ENCODE assay signal across 12 mouse cellular contexts in the genomic region with DNA sequence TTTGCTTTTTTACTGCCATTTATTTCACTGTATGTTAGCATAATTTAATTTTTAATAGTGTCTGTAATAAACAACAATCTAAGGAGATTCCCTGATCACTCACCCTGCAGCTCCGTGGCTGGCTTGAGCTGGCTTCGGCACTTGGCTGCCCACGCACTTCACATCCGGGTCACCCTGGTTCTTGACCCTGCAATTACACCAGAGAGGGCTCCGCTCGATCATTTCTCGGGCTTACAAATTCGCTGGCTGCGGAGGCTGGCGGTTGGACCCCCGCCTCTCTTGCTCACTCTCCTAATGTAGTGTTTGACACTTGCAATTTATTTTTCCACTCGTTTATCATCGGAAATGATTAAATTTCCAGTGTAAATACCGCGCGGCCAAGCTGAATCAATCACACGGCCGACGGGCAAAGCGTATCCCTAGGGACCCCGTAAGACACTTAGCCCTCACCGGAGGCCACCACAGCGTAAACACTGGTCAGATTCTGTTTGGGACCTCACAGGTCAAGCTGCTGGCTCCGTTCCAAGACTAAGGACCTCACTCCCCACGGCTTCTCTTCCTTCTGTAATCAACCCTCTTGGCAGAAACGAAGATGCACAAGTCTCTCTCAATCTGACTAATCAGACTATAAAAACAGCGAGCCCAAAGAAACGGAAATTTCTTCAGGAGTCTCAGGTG.
DNase-seq lines count a peak whose midpoint lies in the region; ATAC-seq and TF ChIP-seq lines count a peak whose summit lies in the region.
"Had no signal": no experiment of that assay in that cellular context is flagged by ENCODE, and none has a peak within 500 bp of the region (broad histone marks: within the 10 kb centered on the region; RNA-seq: fewer than 3 reads in every experiment).

No protein-coding gene starts in this region.

- H3K4me1 ChIP-seq in intestine, embryonic 15.5 days (replicated peaks) = no peaks in the 10 kb centered on the region
- H3K4me1 ChIP-seq in intestine, postnatal 0 days (replicated peaks; ENCODE audit: control insufficient read depth, insufficient read depth, low read length) = no peaks in the 10 kb centered on the region
- H3K4me1 ChIP-seq in hindbrain, embryonic 16.5 days (ENCODE audit: control insufficient read depth, insufficient read depth, low read depth, low read length) = peaks cover 6% of the 10 kb centered on the region
- peaks cover 13% of the 10 kb centered on the region; the same call in 1 of the 2 replicates for H3K4me1 ChIP-seq in neural tube, embryonic 13.5 days (replicated peaks)
- peaks cover 3% of the 10 kb centered on the region; the same call in 1 of the 2 replicates for H3K4me1 ChIP-seq in forebrain, embryonic 16.5 days (replicated peaks; ENCODE audit: control insufficient read depth, insufficient read depth, low read length)

- no peak for TF ChIP-seq CTCF in intestine, postnatal 0 days (IDR thresholded peaks at IDR 0.05; ENCODE audit: low read depth)

- no peaks in the 10 kb centered on the region for H3K9me3 ChIP-seq in intestine, embryonic 15.5 days
- no peaks in the 10 kb centered on the region for H3K9me3 ChIP-seq in intestine, postnatal 0 days (ENCODE audit: control insufficient read depth)
- no peaks in the 10 kb centered on the region for H3K9me3 ChIP-seq in hindbrain, embryonic 16.5 days (ENCODE audit: control insufficient read depth, low read length)
- H3K9me3 ChIP-seq in neural tube, embryonic 13.5 days = 0 out of 2 replicates have a peak, but pooled peaks cover 3% of the 10 kb centered on the region
- peaks cover 7% of the 10 kb centered on the region; the same call in 1 of the 2 replicates for H3K9me3 ChIP-seq in forebrain, embryonic 16.5 days (ENCODE audit: control insufficient read depth, low read length)

- DNase-seq in Muller cell, postnatal 12 days (ENCODE audit: inconsistent ontology term) = peak; percentile 8
- no peak for DNase-seq in gastrocnemius, postnatal 14 days
- no peak for DNase-seq in spleen, adult 12 weeks (ENCODE audit: low spot score)
- DNase-seq: adrenal gland, adult 8-10 months; cerebellum, postnatal 36 days; forebrain, postnatal 0 days; gastrocnemius, postnatal 36 days had no signal

- ATAC-seq in intestine, embryonic 15.5 days = no peak
- ATAC-seq in intestine, postnatal 0 days = no peak
- ATAC-seq in hindbrain, embryonic 16.5 days = no peak; the same call in 1 of the 2 replicates
- peak; percentile 59 for ATAC-seq in neural tube, embryonic 13.5 days (ENCODE audit: low read depth)
- no peak for ATAC-seq in forebrain, embryonic 16.5 days
- ATAC-seq: forebrain, postnatal 0 days had no signal

- WGBS in intestine, embryonic 15.5 days = 41% methylated on average over 28 of the region's 28 CpGs
- WGBS in intestine, postnatal 0 days = 58% methylated on average over 28 of the region's 28 CpGs
- 53% methylated on average over 28 of the region's 28 CpGs for WGBS in hindbrain, embryonic 16.5 days
- WGBS in neural tube, embryonic 13.5 days = 65% methylated on average over 28 of the region's 28 CpGs
- 88% methylated on average over 28 of the region's 28 CpGs for WGBS in forebrain, embryonic 16.5 days

- no peak overlapping the region for H3K9ac ChIP-seq in intestine, embryonic 15.5 days
- H3K9ac ChIP-seq in intestine, postnatal 0 days (ENCODE audit: low read depth, low read length) = no peak overlapping the region
- H3K9ac ChIP-seq in hindbrain, embryonic 16.5 days (ENCODE audit: low read depth, low read length) = no peak overlapping the region
- H3K9ac ChIP-seq in neural tube, embryonic 13.5 days = no peak overlapping the region
- no peak overlapping the region for H3K9ac ChIP-seq in forebrain, embryonic 16.5 days (replicated peaks; ENCODE audit: low read depth, low read length)
- H3K9ac ChIP-seq: forebrain, postnatal 0 days had no signal

- no peaks in the 10 kb centered on the region for H3K36me3 ChIP-seq in intestine, embryonic 15.5 days
- no peaks in the 10 kb centered on the region for H3K36me3 ChIP-seq in intestine, postnatal 0 days (ENCODE audit: control insufficient read depth, insufficient read depth)
- no peaks in the 10 kb centered on the region for H3K36me3 ChIP-seq in hindbrain, embryonic 16.5 days (ENCODE audit: control insufficient read depth, insufficient read depth, low read length)
- no peaks in the 10 kb centered on the region for H3K36me3 ChIP-seq in neural tube, embryonic 13.5 days
- no peaks in the 10 kb centered on the region for H3K36me3 ChIP-seq in forebrain, embryonic 16.5 days (ENCODE audit: control insufficient read depth, insufficient read depth)

- intact Hi-C loops in gastrocnemius, postnatal 14 days (cut with DNase I; ENCODE audit: low total_unique reads) = no loop called here

- H3K27ac ChIP-seq in intestine, embryonic 15.5 days = no peak overlapping the region
- no peak overlapping the region for H3K27ac ChIP-seq in intestine, postnatal 0 days (ENCODE audit: low read depth, low read length)
- no peak overlapping the region for H3K27ac ChIP-seq in hindbrain, embryonic 16.5 days (ENCODE audit: low read depth, low read length)
- no peak overlapping the region; the same call in 1 of the 2 replicates for H3K27ac ChIP-seq in neural tube, embryonic 13.5 days (replicated peaks)
- H3K27ac ChIP-seq in forebrain, embryonic 16.5 days (ENCODE audit: low read length) = no peak overlapping the region

- H3K27me3 ChIP-seq in intestine, embryonic 15.5 days (replicated peaks) = peaks cover 7% of the 10 kb centered on the region; the same call in 1 of the 2 replicates
- no peaks in the 10 kb centered on the region for H3K27me3 ChIP-seq in intestine, postnatal 0 days (replicated peaks; ENCODE audit: control insufficient read depth, insufficient read depth, low read length)
- H3K27me3 ChIP-seq in hindbrain, embryonic 16.5 days (replicated peaks; ENCODE audit: control insufficient read depth, insufficient read depth, low read length) = no peaks in the 10 kb centered on the region
- no peaks in the 10 kb centered on the region for H3K27me3 ChIP-seq in neural tube, embryonic 13.5 days
- H3K27me3 ChIP-seq in forebrain, embryonic 16.5 days (replicated peaks; ENCODE audit: control insufficient read depth, insufficient read depth, low read length) = no peaks in the 10 kb centered on the region

- H3K4me2 ChIP-seq in intestine, embryonic 15.5 days (replicated peaks) = 0 out of 2 replicates have a peak overlapping the region, but pooled peaks have one; percentile 28
- H3K4me2 ChIP-seq in intestine, postnatal 0 days (replicated peaks; ENCODE audit: low read depth) = no peak overlapping the region
- H3K4me2 ChIP-seq in hindbrain, embryonic 16.5 days (ENCODE audit: low read length) = peak overlapping the region; percentile 30
- H3K4me2 ChIP-seq in neural tube, embryonic 13.5 days = peak overlapping the region; percentile 27
- no peak overlapping the region for H3K4me2 ChIP-seq in forebrain, embryonic 16.5 days (ENCODE audit: low read length)

- no peak overlapping the region for H3K4me3 ChIP-seq in intestine, embryonic 15.5 days (replicated peaks)
- H3K4me3 ChIP-seq in intestine, postnatal 0 days (ENCODE audit: low read depth, low read length) = no peak overlapping the region
- H3K4me3 ChIP-seq in hindbrain, embryonic 16.5 days (ENCODE audit: low read length) = no peak overlapping the region
- no peak overlapping the region for H3K4me3 ChIP-seq in neural tube, embryonic 13.5 days
- H3K4me3 ChIP-seq in forebrain, embryonic 16.5 days (replicated peaks; ENCODE audit: low read length) = no peak overlapping the region

Comparison
In these comparisons a context has a peak if more than half of its experiments do, and no peak if none do; other contexts are left out.
1. H3K4me2 ChIP-seq: peak in intestine, embryonic 15.5 days (single experiment), hindbrain, embryonic 16.5 days (single experiment) and neural tube, embryonic 13.5 days (single experiment); none in intestine, postnatal 0 days (single experiment) and forebrain, embryonic 16.5 days (single experiment).